Mouse (Mus musculus): ENCODE results near the gene Foxp1.

Foxp1 gene

GRCm38 (mm10) chr6:99388741-99389675 lies 133.5 kb downstream of the Foxp1 start:
- no peak for DNase-seq (ENCODE audit: low spot score)

- no peak for DNase-seq (ENCODE audit: low spot score)
Measured at GRCm38 (mm10) chr6:99388023-99388422, 134.5 kb downstream of the Foxp1 start.

- DNase-seq (ENCODE audit: low spot score) = no peak
Measured at GRCm38 (mm10) chr6:99385059-99385604, 137.4 kb downstream of the Foxp1 start.

GRCm38 (mm10) chr6:99383846-99384472 lies 138.6 kb downstream of the Foxp1 start:
- DNase-seq (ENCODE audit: low spot score) = no peak

- DNase-seq (ENCODE audit: low spot score) = no peak
Measured at GRCm38 (mm10) chr6:99380146-99380545, 142.4 kb downstream of the Foxp1 start.

GRCm38 (mm10) chr6:99378997-99379710 lies 143.4 kb downstream of the Foxp1 start:
- no peak for DNase-seq (ENCODE audit: low spot score)

GRCm38 (mm10) chr6:99377716-99378115 lies 144.8 kb downstream of the Foxp1 start:
- DNase-seq (ENCODE audit: low spot score) = no peak

GRCm38 (mm10) chr6:99377131-99377530 lies 145.4 kb downstream of the Foxp1 start:
- DNase-seq (ENCODE audit: low spot score) = no peak

- DNase-seq (ENCODE audit: low spot score) = no peak
Measured at GRCm38 (mm10) chr6:99376721-99377120, 145.8 kb downstream of the Foxp1 start.

- DNase-seq (ENCODE audit: low spot score) = no peak
Measured at GRCm38 (mm10) chr6:99375865-99376264, 146.7 kb downstream of the Foxp1 start.

- no peak for DNase-seq (ENCODE audit: low spot score)
Measured at GRCm38 (mm10) chr6:99375376-99375775, 147.1 kb downstream of the Foxp1 start.

GRCm38 (mm10) chr6:99374448-99375271 lies 147.9 kb downstream of the Foxp1 start:
- no peak for DNase-seq (ENCODE audit: low spot score)

- DNase-seq (ENCODE audit: low spot score) = no peak
Measured at GRCm38 (mm10) chr6:99372427-99372826, 150.1 kb downstream of the Foxp1 start.

- no peak for DNase-seq (ENCODE audit: low spot score)
Measured at GRCm38 (mm10) chr6:99372016-99372415, 150.5 kb downstream of the Foxp1 start.

GRCm38 (mm10) chr6:99369931-99370330 lies 152.6 kb downstream of the Foxp1 start:
- no peak for DNase-seq (ENCODE audit: low spot score)

- DNase-seq (ENCODE audit: low spot score) = no peak
Measured at GRCm38 (mm10) chr6:99369156-99369555, 153.4 kb downstream of the Foxp1 start.

- DNase-seq (ENCODE audit: low spot score) = peak; percentile 53
Measured at GRCm38 (mm10) chr6:99368118-99368753, 154.3 kb downstream of the Foxp1 start.

GRCm38 (mm10) chr6:99364545-99364944 lies 158.0 kb downstream of the Foxp1 start:
- DNase-seq (ENCODE audit: low spot score) = no peak

GRCm38 (mm10) chr6:99360581-99360980 lies 161.9 kb downstream of the Foxp1 start:
- no peak for DNase-seq (ENCODE audit: low spot score)

- DNase-seq (ENCODE audit: low spot score) = no peak
Measured at GRCm38 (mm10) chr6:99359765-99360499, 162.6 kb downstream of the Foxp1 start.

All from MN1 (cell line).